Mouse (Mus musculus) layer of hippocampus, adult 8-10 months (tissue): ENCODE measurements around the gene Prkrip1. TPM values are rescaled to one million over a fixed set of nuclear protein-coding genes. Genes with fewer than 3 reads are reported as not detected.
"Not testable (repeated sequence)": the region's sequence is repeated elsewhere in the genome, so short reads cannot be mapped to it uniquely, and the experiment has no call there.

Experiments
- DNase-seq, 2 experiments: peaks; one replicate each; pipeline ENCODE4 v3.0.0; 2022; ENCODE audit warnings: low spot score in 2 of 2
- total RNA-seq, 4 experiments: library from RNA; stranded (reverse); gene quantifications; 2 replicates each; pipeline ENCODE4 v1.2.4; 2022

The Prkrip1 gene
- total RNA-seq, 4 experiments from 2014 or later, result 28.7 to 36.2 (median 31.5) TPM

- DNase-seq, result peak in 1 of 2 experiments; percentile 50
Measured at GRCm38 (mm10) chr5:136163807-136164474, 34.8 kb downstream of the Prkrip1 start.

- not testable (repeated sequence) for DNase-seq
Measured at GRCm38 (mm10) chr5:136160084-136160483, 38.7 kb downstream of the Prkrip1 start.

- DNase-seq, result no peak
Measured at GRCm38 (mm10) chr5:136155399-136155798, 43.4 kb downstream of the Prkrip1 start.

GRCm38 (mm10) chr5:136152365-136152764 is 46.4 kb downstream of the Prkrip1 start:
- DNase-seq, result no peak

GRCm38 (mm10) chr5:136149134-136149576 is 49.6 kb downstream of the Prkrip1 start:
- DNase-seq, result not testable (repeated sequence)

GRCm38 (mm10) chr5:136147704-136148103 is 51.1 kb downstream of the Prkrip1 start:
- DNase-seq, result no peak

- no peak for DNase-seq
Measured at GRCm38 (mm10) chr5:136146936-136147335, 51.8 kb downstream of the Prkrip1 start.

GRCm38 (mm10) chr5:136144606-136145430 is 53.9 kb downstream of the Prkrip1 start:
- no peak for DNase-seq

GRCm38 (mm10) chr5:136143161-136143755 is 55.5 kb downstream of the Prkrip1 start:
- no peak for DNase-seq

- DNase-seq, result no peak
Measured at GRCm38 (mm10) chr5:136142746-136143145, 56.0 kb downstream of the Prkrip1 start.

GRCm38 (mm10) chr5:136140057-136140482 is 58.7 kb downstream of the Prkrip1 start:
- no peak for DNase-seq

GRCm38 (mm10) chr5:136139393-136139792 is 59.4 kb downstream of the Prkrip1 start:
- DNase-seq, result no peak

GRCm38 (mm10) chr5:136137658-136138274 is 61.0 kb downstream of the Prkrip1 start:
- no peak for DNase-seq

- DNase-seq, result no peak
Measured at GRCm38 (mm10) chr5:136136292-136136990, 62.3 kb downstream of the Prkrip1 start.

GRCm38 (mm10) chr5:136135571-136136291 is 63.0 kb downstream of the Prkrip1 start, which contains the start of the genes Lrwd1 and Alkbh4:
Gene Lrwd1 (minus strand): TSS chr5:136136074.
Gene Alkbh4 (plus strand): TSS chr5:136136146.
- peak; percentile 93 to 96 for DNase-seq

Other genes with a start within 250 kb of the Prkrip1 start
- gene Ssc4d, start 224.4 kb downstream of the Prkrip1 start, total RNA-seq, result 1 to 10 TPM in 2 of 4 experiments, under 1 TPM in 2; 0.76 to 1.7 (median 0.99) TPM
- gene Zp3, start 218.9 kb downstream of the Prkrip1 start, total RNA-seq, result not detected
- gene Dtx2, start 204.2 kb downstream of the Prkrip1 start, total RNA-seq, result 10 to 100 TPM in 2 of 4 experiments, 1 to 10 TPM in 2; 8.3 to 11.1 (median 9.8) TPM
- not detected for gene Upk3b, start 160.5 kb downstream of the Prkrip1 start, total RNA-seq
- under 1 TPM in 2 of 4 experiments, not detected in 2; 0.43 to 0.63 TPM for gene Upk3bl, start 144.5 kb downstream of the Prkrip1 start, total RNA-seq
- gene Rasa4, start 115.0 kb downstream of the Prkrip1 start, total RNA-seq, result 10 to 100 TPM in 1 of 4 experiments, 1 to 10 TPM in 3; 3.9 to 11.5 (median 7.7) TPM
- 10 to 100 TPM; 63.7 to 80.3 (median 70.5) TPM for gene Polr2j, start 82.3 kb downstream of the Prkrip1 start, total RNA-seq
- gene Lrwd1, start 62.9 kb downstream of the Prkrip1 start, total RNA-seq, result 10 to 100 TPM; 12.4 to 17.7 (median 16.1) TPM
- gene Alkbh4, start 62.8 kb downstream of the Prkrip1 start, total RNA-seq, result 10 to 100 TPM in 1 of 4 experiments, 1 to 10 TPM in 3; 8.7 to 10.8 (median 9.6) TPM
- 100 to 1,000 TPM; 106 to 122 (median 118) TPM for gene Orai2, start 28.2 kb downstream of the Prkrip1 start, total RNA-seq
- 1 to 10 TPM; 5.6 to 9.4 (median 7.0) TPM for gene Sh2b2, start 47.6 kb upstream of the Prkrip1 start, total RNA-seq